Mouse (Mus musculus) midbrain, embryonic 11.5 days (tissue): ENCODE data around the gene Slc1a3. TPM values are rescaled to one million over a fixed set of nuclear protein-coding genes. Genes with fewer than 3 reads are reported as not detected.
A peak's percentile ranks its signal among the peaks of the same experiment; 100 is the strongest.

ENCODE experiments used
- ATAC-seq: fragments of 200-750 bp; cut with Nextera tagmentation; 2 replicates; pipeline ENCODE4 v1.8.0; 2017; ENCODE audit warnings: moderate TSS enrichment, moderate library complexity; ENCODE audit not compliant: low FRiP score
- DNase-seq: peaks from one replicate; pipeline ENCODE4 v3.0.0; 2015; ENCODE audit warnings: low spot score; ENCODE audit errors: missing footprints
- H3K27ac ChIP-seq: fragments of 300-500 bp; sonication (generic); 2 replicates; pipeline ENCODE4 v1.5.1; 2014; ENCODE audit warnings: low read depth, low read length
- H3K27me3 ChIP-seq: fragments of 300-500 bp; sonication (generic); 2 replicates; pipeline ENCODE4 v1.6.1; 2014; ENCODE audit warnings: mild to moderate bottlenecking, low read length, moderate library complexity, mixed read lengths; ENCODE audit not compliant: control insufficient read depth, insufficient read depth
- H3K36me3 ChIP-seq: fragments of 300-500 bp; sonication (generic); 2 replicates; pipeline ENCODE4 v1.6.1; 2014; ENCODE audit warnings: mild to moderate bottlenecking, low read length, moderate library complexity, mixed read lengths; ENCODE audit not compliant: control insufficient read depth, insufficient read depth
- H3K4me1 ChIP-seq: fragments of 300-500 bp; sonication (generic); 2 replicates; pipeline ENCODE4 v1.6.1; 2014; ENCODE audit warnings: low read length; ENCODE audit not compliant: control insufficient read depth, insufficient read depth
- H3K4me2 ChIP-seq: fragments of 300-500 bp; sonication (generic); 2 replicates; pipeline ENCODE4 v1.6.1; 2014; ENCODE audit warnings: mild to moderate bottlenecking, moderate library complexity
- H3K4me3 ChIP-seq: fragments of 300-500 bp; sonication (generic); 2 replicates; pipeline ENCODE4 v1.5.1; 2014; ENCODE audit warnings: low read depth, low read length
- H3K9ac ChIP-seq: fragments of 300-500 bp; sonication (generic); 2 replicates; pipeline ENCODE4 v1.6.1; 2014; ENCODE audit warnings: low read length
- H3K9me3 ChIP-seq: fragments of 300-500 bp; sonication (generic); 2 replicates; pipeline ENCODE4 v1.6.1; 2016; ENCODE audit warnings: low read length; ENCODE audit not compliant: control insufficient read depth
- WGBS: fragments of 180-500 bp; shearing (Covaris S2); extraction: QIAGEN DNeasy Blood & Tissue Kit; methylation state at CpG from one replicate; pipeline ENCODE4 v1.1.7; 2014; 5-methylcytosine and 5-hydroxymethylcytosine counted together
- polyA plus RNA-seq: library from polyadenylated mRNA; unstranded; fragments of >200 nt; fragmentation: Nextera tagmentation; extraction: Ambion mirVana; gene quantifications from 2 replicates; pipeline ENCODE4 v1.2.1, GENCODE M21; 2014

Gene Slc1a3
- polyA plus RNA-seq, 1 experiment from 2014 or later, result 33.5 TPM

DNA sequence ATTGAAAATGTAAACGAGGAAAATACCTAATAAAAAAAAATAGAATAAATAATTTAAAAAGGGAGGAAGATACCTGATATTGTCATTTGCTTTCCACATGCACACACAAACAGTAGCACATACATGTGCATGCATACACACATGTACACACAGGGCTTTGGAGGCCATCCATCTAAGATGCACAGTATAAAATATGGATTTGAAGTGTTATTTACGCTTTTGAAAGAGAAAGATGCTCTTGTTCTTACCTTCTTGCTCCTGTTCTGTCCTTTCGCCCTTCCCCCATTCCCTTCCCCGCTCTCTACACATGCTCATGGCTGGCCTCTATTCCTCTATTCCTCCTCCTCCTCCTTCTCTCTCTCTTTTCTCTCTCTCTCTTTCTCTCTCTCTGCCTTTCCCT, 34.9 kb downstream of the Slc1a3 start:
- H3K9ac ChIP-seq, result no peak overlapping the region
- H3K4me1 ChIP-seq, result no peaks in the 10 kb centered on the region
- H3K4me3 ChIP-seq, result no peak overlapping the region
- H3K36me3 ChIP-seq, result no peaks in the 10 kb centered on the region
- H3K4me2 ChIP-seq, result no peak overlapping the region
- ATAC-seq (no peak), DNase-seq (no peak)
- H3K27ac ChIP-seq, result no peak overlapping the region
- H3K27me3 ChIP-seq, result no peaks in the 10 kb centered on the region
- WGBS, result 93% methylated on average over 4 of the region's 4 CpGs
- no peaks in the 10 kb centered on the region for H3K9me3 ChIP-seq

DNA sequence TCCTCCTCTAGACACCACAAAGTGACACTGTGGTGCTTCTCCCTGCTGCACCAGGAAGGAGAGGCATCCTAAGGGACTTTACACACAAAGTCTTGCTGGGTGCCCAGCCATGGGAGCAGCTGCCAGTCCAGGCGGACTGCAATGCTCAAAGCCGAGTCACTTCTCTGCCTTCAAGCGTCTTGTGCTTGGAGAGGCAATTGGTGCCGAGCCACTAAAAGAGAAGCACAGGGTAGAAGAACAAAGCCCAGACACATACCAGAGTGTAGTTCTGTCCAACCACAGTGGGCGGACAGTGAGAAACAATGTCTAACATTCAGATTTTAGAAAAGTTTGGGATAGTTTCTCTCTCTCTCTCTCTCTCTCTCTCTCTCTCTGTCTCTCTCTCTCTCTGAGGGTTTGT, 38.0 kb downstream of the Slc1a3 start:
- H3K9me3 ChIP-seq, result no peaks in the 10 kb centered on the region
- H3K4me2 ChIP-seq, result no peak overlapping the region
- no peaks in the 10 kb centered on the region for H3K36me3 ChIP-seq
- no peaks in the 10 kb centered on the region for H3K4me1 ChIP-seq
- no peak overlapping the region for H3K4me3 ChIP-seq
- no peak overlapping the region for H3K27ac ChIP-seq
- H3K27me3 ChIP-seq, result no peaks in the 10 kb centered on the region
- ATAC-seq (no peak), DNase-seq (no peak)
- 87% methylated on average over 5 of the region's 5 CpGs for WGBS
- no peak overlapping the region for H3K9ac ChIP-seq

DNA sequence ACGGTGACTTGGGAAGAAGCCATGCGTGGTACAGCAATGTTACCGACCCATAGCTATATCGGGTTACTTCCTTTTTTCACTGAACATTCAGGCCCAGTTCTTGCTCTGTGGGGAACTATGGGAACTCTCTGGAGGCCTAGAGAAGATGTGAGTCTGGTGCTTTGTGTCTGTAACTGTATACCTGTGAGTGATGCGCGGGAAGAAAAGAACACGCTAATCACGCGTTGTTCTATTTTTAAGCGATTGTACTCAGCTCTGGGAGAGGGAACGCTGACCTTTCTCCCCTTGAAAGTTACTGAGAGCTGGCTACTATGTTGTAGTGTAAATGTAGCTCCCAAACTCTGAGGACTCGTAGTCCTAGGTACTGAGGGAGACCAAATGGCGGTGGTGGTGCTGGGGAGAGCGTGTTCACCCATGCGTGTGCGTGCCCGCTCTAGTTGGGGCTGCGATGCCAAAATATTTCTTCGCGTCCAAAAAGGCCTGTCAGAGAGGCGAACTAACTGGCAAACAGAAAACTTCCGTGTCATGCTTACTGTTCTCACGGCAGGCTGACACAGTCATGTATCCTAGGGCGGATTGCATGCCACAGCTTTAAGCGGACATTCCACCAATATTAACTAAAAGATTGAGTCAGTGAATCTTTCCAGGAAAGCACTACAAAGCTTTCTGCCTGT, 42.6 kb downstream of the Slc1a3 start:
- Histone ChIP-seq H3K36me3 (no peaks in the 10 kb centered on the region), H3K27ac (no peak overlapping the region), H3K27me3 (no peaks in the 10 kb centered on the region), H3K9ac (no peak overlapping the region), H3K4me1 (no peaks in the 10 kb centered on the region), H3K4me3 (no peak overlapping the region), H3K4me2 (no peak overlapping the region), H3K9me3 (no peaks in the 10 kb centered on the region)
- no peak for DNase-seq
- ATAC-seq, result no peak
- WGBS, result 95% methylated on average over 25 of the region's 25 CpGs

DNA sequence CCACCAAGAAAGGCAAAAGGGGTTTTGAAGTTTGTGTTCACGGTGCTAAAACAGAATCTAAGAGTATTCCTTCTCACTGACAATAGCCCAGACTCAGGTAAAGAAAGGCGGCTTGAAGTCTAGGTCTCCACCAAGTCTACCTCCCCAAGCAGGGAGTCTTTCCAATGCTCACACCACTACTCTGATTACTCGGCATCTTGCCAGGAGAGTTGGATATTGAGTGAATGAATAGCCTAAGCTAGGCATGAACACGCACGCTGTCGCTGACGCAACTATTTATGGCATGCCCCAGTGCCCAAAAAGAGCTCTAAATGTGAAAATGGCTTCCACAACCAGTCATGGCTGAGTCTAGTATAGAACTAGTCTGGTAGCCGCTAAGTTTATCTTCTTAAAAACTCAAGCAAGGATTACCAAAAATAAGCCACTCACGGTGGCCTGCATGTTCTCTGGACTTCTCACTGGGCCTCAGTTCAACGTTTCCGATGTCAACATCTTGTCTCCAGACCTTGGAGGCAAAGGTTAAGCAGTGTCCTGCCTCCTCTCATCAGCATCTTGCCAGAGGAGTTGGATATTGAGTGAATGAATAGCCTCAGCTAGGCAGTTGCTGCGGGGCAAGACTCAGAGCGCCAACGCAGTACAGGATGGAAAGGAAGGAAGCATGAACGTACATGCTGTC, 44.8 kb downstream of the Slc1a3 start:
- H3K27me3 ChIP-seq, result no peaks in the 10 kb centered on the region
- ATAC-seq (no peak), DNase-seq (no peak)
- H3K9ac ChIP-seq, result no peak overlapping the region
- no peaks in the 10 kb centered on the region for H3K9me3 ChIP-seq
- H3K4me2 ChIP-seq, result no peak overlapping the region
- H3K36me3 ChIP-seq, result no peaks in the 10 kb centered on the region
- no peak overlapping the region for H3K27ac ChIP-seq
- no peak overlapping the region for H3K4me3 ChIP-seq
- 93% methylated on average over 15 of the region's 15 CpGs for WGBS
- no peaks in the 10 kb centered on the region for H3K4me1 ChIP-seq

DNA sequence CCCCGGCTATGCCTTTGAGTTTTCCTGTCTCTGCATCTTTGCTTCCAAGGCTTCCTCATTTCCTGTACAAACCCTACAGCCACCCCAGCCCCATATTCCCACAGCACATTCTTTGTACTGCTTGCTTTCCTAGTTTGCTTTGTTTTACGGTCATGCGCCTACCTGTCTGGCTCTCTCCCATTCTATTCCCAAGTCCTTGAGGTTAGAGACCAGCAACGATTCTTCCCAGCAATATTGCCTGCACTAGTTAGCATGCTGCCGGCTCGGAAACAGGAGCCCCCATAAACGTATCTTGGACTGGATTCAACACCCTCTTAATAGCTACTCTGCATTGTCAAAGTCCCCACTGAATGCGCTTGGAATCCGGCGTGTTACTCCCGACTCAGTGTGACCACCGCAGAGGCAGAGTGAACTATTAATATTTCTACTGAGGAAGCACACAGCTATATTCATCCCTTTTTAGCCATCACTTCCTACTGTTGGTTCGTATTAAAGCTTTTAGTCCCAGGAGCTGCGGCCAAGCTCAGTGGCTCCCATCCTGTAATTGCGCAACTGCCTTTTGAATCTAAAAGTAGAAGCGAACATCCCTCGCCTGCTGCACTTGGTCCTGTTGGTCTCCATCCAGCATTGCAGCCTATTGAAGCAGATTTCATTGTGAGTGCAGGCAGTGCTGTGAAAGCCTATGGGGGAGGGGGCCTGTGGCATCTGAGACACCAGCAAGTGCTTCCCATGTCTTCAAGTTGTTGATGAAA, 47.0 kb downstream of the Slc1a3 start:
- H3K9me3 ChIP-seq, result no peaks in the 10 kb centered on the region
- no peak for DNase-seq
- no peak for ATAC-seq
- peaks cover 11% of the 10 kb centered on the region for H3K4me1 ChIP-seq
- 87% methylated on average over 17 of the region's 17 CpGs for WGBS
- no peaks in the 10 kb centered on the region for H3K27me3 ChIP-seq
- no peak overlapping the region for H3K27ac ChIP-seq
- H3K9ac ChIP-seq, result no peak overlapping the region
- no peaks in the 10 kb centered on the region for H3K36me3 ChIP-seq
- no peak overlapping the region for H3K4me3 ChIP-seq
- H3K4me2 ChIP-seq, result no peak overlapping the region

DNA sequence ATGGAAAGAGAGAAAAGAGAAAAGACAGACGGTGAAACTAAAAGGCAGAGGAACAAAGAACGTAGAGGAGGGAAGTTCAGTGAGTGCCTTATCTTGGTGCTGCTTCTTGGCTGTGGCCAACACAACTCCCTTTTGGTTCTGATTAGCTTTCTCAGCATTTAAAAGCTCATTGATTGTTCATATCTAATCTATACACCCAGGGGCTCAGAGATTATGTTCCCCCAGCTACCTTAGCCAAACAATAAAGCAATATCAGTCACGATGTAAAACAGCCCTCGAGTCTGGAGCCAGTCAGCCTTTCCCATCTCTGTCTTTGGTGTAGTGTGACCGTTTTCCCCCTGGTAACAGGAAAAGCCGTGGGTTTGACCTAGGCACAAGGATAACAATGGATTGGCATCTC, 48.7 kb downstream of the Slc1a3 start:
- Histone ChIP-seq H3K9me3 (no peaks in the 10 kb centered on the region), H3K9ac (no peak overlapping the region), H3K27ac (no peak overlapping the region), H3K4me2 (no peak overlapping the region), H3K4me3 (no peak overlapping the region), H3K36me3 (no peaks in the 10 kb centered on the region), H3K4me1 (peaks cover 11% of the 10 kb centered on the region), H3K27me3 (no peaks in the 10 kb centered on the region)
- DNase-seq (no peak), ATAC-seq (no peak)
- 68% methylated on average over 6 of the region's 6 CpGs for WGBS

DNA sequence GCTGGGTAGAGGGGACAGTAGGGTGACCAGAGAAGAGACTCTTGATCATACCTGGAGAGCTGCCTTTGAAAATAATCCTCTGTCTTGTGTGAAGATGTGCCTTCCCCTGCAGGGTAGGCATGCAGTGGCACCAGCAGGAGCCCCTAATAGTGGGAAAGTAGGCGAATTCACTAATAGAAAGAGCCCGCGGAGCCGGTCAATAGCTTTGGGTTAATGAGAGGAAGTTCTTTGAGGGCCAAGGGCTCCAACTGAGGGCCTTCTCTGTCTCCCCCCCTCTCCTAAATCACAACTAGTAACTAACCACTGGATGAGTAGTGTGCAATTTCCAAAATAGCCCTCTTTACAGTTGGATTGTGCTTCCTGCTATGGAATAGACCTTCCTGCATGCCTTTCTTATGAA, 50.6 kb downstream of the Slc1a3 start:
- ATAC-seq, result no peak
- 27% methylated on average over 4 of the region's 4 CpGs for WGBS
- 0 out of 2 replicates have a peak overlapping the region, but pooled peaks have one; percentile 22 for H3K9ac ChIP-seq
- no peak overlapping the region for H3K4me3 ChIP-seq
- peak overlapping the region; percentile 33 for H3K27ac ChIP-seq
- H3K36me3 ChIP-seq, result no peaks in the 10 kb centered on the region
- H3K27me3 ChIP-seq, result no peaks in the 10 kb centered on the region
- no peaks in the 10 kb centered on the region for H3K9me3 ChIP-seq
- DNase-seq, result no peak
- H3K4me2 ChIP-seq, result no peak overlapping the region
- peaks cover 11% of the 10 kb centered on the region for H3K4me1 ChIP-seq

DNA sequence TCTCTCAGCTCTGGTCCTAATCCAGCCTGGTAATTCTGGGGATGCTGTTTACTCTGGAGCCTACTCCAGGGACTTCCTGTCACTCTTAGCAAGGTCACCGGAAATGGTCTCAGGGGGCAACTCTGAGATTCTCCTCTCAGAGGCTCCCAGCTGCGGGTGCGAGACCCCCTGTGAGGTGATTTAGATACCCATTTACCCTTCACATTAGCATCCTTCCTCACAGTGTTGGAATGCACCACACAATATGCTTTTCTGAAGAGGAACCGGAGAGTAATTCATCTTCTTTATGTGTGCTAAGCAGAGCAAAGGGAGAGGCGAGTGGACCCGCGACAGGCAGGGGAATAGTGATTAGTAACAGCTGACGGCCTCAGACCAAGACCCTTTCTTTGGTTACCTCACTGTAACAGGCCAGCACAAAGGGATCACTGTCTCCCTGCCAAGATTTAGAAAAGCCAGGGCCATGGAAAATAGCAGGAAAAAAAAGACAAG, 51.0 kb downstream of the Slc1a3 start:
- DNase-seq (no peak), ATAC-seq (peak; percentile 74)
- no peak overlapping the region for H3K4me2 ChIP-seq
- H3K4me1 ChIP-seq, result peaks cover 11% of the 10 kb centered on the region
- H3K27me3 ChIP-seq, result no peaks in the 10 kb centered on the region
- no peaks in the 10 kb centered on the region for H3K36me3 ChIP-seq
- WGBS, result 9% methylated on average over 8 of the region's 8 CpGs
- no peak overlapping the region for H3K4me3 ChIP-seq
- 0 out of 2 replicates have a peak overlapping the region, but pooled peaks have one; percentile 22 for H3K9ac ChIP-seq
- H3K27ac ChIP-seq, result no peak overlapping the region
- H3K9me3 ChIP-seq, result no peaks in the 10 kb centered on the region
